Mouse (Mus musculus) ES-E14 (cell line): ENCODE measurements around the gene Rasl10b. TPM values are rescaled to one million over a fixed set of nuclear protein-coding genes. Genes with fewer than 3 reads are reported as not detected.

Source experiments
- DNase-seq: peaks from one replicate; pipeline ENCODE4 v3.0.0-alpha.2; 2013; ENCODE audit warnings: low read depth, low spot score
- H3K27ac ChIP-seq: 2 replicates; pipeline ENCODE4 v1.5.1; 2012; ENCODE audit warnings: low read depth, mild to moderate bottlenecking, low read length, moderate library complexity, mixed read lengths; ENCODE audit not compliant: poor library complexity, insufficient read depth, severe bottlenecking
- H3K36me3 ChIP-seq: 2 replicates; pipeline ENCODE4 v1.6.1; 2012; ENCODE audit warnings: mild to moderate bottlenecking, low read length, moderate library complexity, mixed read lengths; ENCODE audit not compliant: control insufficient read depth, poor library complexity, insufficient read depth, severe bottlenecking
- H3K4me1 ChIP-seq, 2 experiments: fragments of 150-350 bp in 1 of 2; sonication (generic) in 1 of 2; 2 replicates each; pipeline ENCODE4 v1.6.1; 2012; ENCODE audit warnings: low read length in 2 of 2, mild to moderate bottlenecking in 1 of 2, mixed read lengths in 1 of 2; ENCODE audit not compliant: control insufficient read depth in 2 of 2, insufficient read depth in 2 of 2, poor library complexity in 1 of 2
- H3K4me3 ChIP-seq, 2 experiments: fragments of 150-350 bp in 1 of 2; sonication (generic) in 1 of 2; 2 replicates each; pipeline ENCODE4 v1.5.1; 2012; ENCODE audit warnings: low read length in 2 of 2, low read depth in 1 of 2, mild to moderate bottlenecking in 1 of 2, mixed read lengths in 1 of 2; ENCODE audit not compliant: insufficient read depth in 1 of 2, poor library complexity in 1 of 2, severe bottlenecking in 1 of 2
- H3K9ac ChIP-seq: 2 replicates; pipeline ENCODE4 v1.6.1; 2012; ENCODE audit warnings: low read depth, mild to moderate bottlenecking, low read length, mixed read lengths; ENCODE audit not compliant: poor library complexity, insufficient read depth, severe bottlenecking
- H3K9me3 ChIP-seq: fragments of 150-350 bp; sonication (generic); 2 replicates; pipeline ENCODE4 v1.6.1; 2012; ENCODE audit warnings: low read depth, mild to moderate bottlenecking, low read length; ENCODE audit not compliant: control insufficient read depth, insufficient read depth
- CHD2 ChIP-seq: IDR thresholded peaks from 2 replicates; pipeline ENCODE4 v1.6.1; 2014; ENCODE audit warnings: mild to moderate bottlenecking, low read depth, low read length, inconsistent platforms
- HCFC1 ChIP-seq: IDR thresholded peaks from 2 replicates; pipeline ENCODE4 v1.6.1; 2012; ENCODE audit warnings: low read length, inconsistent platforms, borderline replicate concordance; ENCODE audit not compliant: insufficient read depth
- MAFK ChIP-seq: IDR thresholded peaks from 2 replicates; pipeline ENCODE4 v1.6.1; 2014; ENCODE audit warnings: mild to moderate bottlenecking, low read depth, low read length, inconsistent platforms; ENCODE audit not compliant: insufficient read depth
- ZC3H11A ChIP-seq: IDR thresholded peaks from 2 replicates; pipeline ENCODE4 v1.6.1; 2012; ENCODE audit warnings: low read depth, mild to moderate bottlenecking, inconsistent platforms, low read length, borderline replicate concordance
- ZNF384 ChIP-seq: IDR thresholded peaks from 2 replicates; pipeline ENCODE4 v1.6.1; 2012; ENCODE audit warnings: low read depth, low read length, inconsistent platforms
- in situ Hi-C, 2 experiments: fragments of 600-800 bp; cut with MboI; formaldehyde crosslinking; loops; one replicate each; pipeline ENCODE4 v1.15.1; 2025; ENCODE audit warnings: low sequenced_read_pairs in 2 of 2, inconsistent platforms in 1 of 2; ENCODE audit not compliant: unreplicated experiment in 2 of 2
- total RNA-seq: library from RNA; depleted of rRNA; stranded (reverse); fragments of 300-350 nt; gene quantifications from 2 replicates; pipeline ENCODE4 v1.2.3, GENCODE M21; 2012

Gene Rasl10b
- total RNA-seq, 1 experiment: 1.9 TPM

DNA sequence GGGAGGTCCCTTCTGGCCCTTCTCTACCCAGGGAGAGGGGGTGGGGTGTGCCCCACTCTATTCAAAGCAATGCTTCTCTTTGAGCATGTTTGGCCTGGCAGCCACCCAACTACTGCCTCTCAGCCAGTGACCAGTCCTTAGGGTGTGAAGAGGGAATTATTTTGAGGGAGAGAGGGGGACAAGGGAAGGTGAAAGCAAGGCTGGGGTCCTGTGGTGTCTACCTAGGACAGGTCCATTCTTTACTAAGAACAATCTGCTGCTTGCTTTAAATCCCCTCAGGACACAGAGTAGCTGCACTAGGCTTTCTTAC, 39.9 kb downstream of the Rasl10b start:
- no peaks in the 10 kb centered on the region for H3K36me3 ChIP-seq
- H3K9ac ChIP-seq: no peak overlapping the region
- in situ Hi-C loops: no loop called here
- no peak overlapping the region for H3K4me3 ChIP-seq
- H3K27ac ChIP-seq: peak overlapping the region; percentile 3; the same call in 1 of the 2 replicates
- H3K9me3 ChIP-seq: no peaks in the 10 kb centered on the region
- no peak for TF ChIP-seq CHD2
- no peak for TF ChIP-seq MAFK
- no peak for TF ChIP-seq HCFC1
- TF ChIP-seq ZNF384: no peak
- TF ChIP-seq ZC3H11A: no peak
- no peak for DNase-seq
- peaks cover 4 to 24% of the 10 kb centered on the region in 2 experiments for H3K4me1 ChIP-seq

DNA sequence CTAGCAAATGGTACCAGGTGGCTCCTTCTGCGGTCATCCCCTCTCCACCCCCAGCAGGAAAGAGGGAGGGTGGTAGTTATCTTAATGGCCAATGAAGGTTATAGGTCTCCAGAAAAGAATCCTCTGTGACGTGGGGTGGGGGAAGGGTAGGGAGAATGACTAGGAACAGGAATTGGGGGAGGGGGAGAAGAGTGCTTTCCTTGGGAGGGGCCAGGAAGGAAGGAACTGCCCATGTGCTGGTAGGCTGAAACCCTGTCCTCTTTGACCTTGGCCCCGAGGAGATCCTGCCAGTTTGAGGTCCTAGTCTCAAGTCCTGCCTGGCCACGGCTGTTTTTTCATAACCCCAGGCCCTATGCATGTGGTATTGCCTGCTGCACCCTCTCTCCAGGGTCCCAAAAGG, 40.4 kb downstream of the Rasl10b start:
- Histone ChIP-seq H3K27ac (peak overlapping the region; percentile 70; the same call in 1 of the 2 replicates), H3K4me3 (no peak overlapping the region), H3K9me3 (no peaks in the 10 kb centered on the region), H3K4me1 (peaks cover 4 to 21% of the 10 kb centered on the region in 2 experiments), H3K36me3 (no peaks in the 10 kb centered on the region), H3K9ac (peak overlapping the region; percentile 61)
- TF ChIP-seq CHD2 (no peak), ZC3H11A (no peak), ZNF384 (no peak), MAFK (no peak), HCFC1 (no peak)
- DNase-seq: no peak
- in situ Hi-C loops: no loop called here

DNA sequence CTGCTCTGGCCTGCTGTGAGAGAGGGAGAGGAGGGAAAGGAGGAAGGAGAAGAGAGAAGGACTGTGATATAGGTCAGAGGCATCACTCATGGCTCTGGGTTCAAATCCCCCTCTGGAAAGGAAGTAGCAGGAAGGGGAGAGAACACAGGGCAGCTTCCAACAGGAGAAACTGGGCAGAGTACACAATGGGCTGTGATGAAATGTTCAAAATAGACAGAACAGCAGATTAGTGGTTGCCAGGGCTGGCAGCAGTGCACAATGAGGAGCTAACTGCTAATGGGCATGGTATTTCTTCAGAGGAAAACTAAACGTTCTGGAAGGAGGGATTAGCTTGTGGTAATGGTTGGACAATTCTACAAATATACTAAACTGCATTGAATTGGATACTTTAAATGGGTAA, 41.6 kb downstream of the Rasl10b start:
- in situ Hi-C loops: no loop called here
- H3K36me3 ChIP-seq: no peaks in the 10 kb centered on the region
- DNase-seq: no peak
- H3K4me1 ChIP-seq: peaks cover 4 to 23% of the 10 kb centered on the region in 2 experiments
- no peak overlapping the region for H3K27ac ChIP-seq
- no peak overlapping the region for H3K4me3 ChIP-seq
- H3K9ac ChIP-seq: no peak overlapping the region
- TF ChIP-seq MAFK (no peak), HCFC1 (no peak), ZNF384 (no peak), CHD2 (no peak), ZC3H11A (no peak)
- H3K9me3 ChIP-seq: no peaks in the 10 kb centered on the region

DNA sequence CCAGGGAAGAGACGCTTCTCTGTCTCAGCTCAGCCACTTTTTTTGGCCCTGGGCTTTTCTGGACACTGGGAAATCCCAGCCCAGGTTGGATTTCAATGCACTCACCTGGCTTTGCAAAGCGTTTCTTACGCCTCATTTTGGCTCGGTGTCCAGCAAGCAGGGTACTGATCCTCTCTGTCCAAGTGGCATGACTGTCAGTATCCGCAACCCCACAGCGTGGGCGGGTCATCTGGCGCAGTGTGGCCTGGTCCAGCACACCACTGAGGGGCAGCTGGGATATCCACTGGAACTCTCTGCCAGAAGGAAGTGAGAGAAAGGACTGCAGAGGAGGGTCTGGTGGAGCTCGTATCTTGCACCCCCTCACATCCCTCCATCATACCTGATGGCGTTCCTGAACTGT, 42.3 kb downstream of the Rasl10b start:
- Histone ChIP-seq H3K27ac (no peak overlapping the region), H3K9ac (peak overlapping the region; percentile 34; the same call in 1 of the 2 replicates), H3K36me3 (no peaks in the 10 kb centered on the region), H3K4me3 (peak overlapping the region; percentile 10 to 40; a peak in 1 of 4 replicates), H3K9me3 (no peaks in the 10 kb centered on the region), H3K4me1 (peaks cover 4 to 23% of the 10 kb centered on the region in 2 experiments)
- in situ Hi-C loops: no loop called here
- no peak for TF ChIP-seq MAFK
- no peak for TF ChIP-seq CHD2
- TF ChIP-seq ZC3H11A: no peak
- TF ChIP-seq HCFC1: no peak
- TF ChIP-seq ZNF384: no peak
- DNase-seq: no peak

DNA sequence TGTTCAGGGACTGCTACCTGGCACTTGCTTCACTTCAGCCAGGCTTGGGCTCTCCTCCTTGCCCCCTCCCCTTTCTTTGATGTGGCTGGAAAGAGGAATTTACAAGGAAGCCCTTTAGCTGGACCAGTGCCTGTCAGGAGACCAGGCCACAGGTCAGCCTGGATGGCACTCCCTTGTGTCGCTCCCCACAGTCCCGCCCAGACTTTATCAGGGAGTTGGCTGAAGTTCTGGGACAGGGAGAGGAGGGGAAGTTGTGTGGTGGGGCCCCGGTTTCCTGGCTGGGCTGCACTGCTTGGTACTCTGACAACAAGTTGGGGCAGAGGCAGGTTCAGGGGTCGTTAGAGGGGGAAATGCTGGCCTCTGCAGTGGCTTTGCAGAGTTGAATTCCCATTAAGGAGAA, 45.6 kb downstream of the Rasl10b start:
- Histone ChIP-seq H3K36me3 (no peaks in the 10 kb centered on the region), H3K9ac (no peak overlapping the region), H3K4me3 (no peak overlapping the region), H3K9me3 (no peaks in the 10 kb centered on the region), H3K4me1 (peaks cover 0 to 6% of the 10 kb centered on the region in 2 experiments; a peak in 1 of 4 replicates), H3K27ac (no peak overlapping the region)
- DNase-seq: no peak
- TF ChIP-seq ZNF384 (no peak), HCFC1 (no peak), MAFK (no peak), CHD2 (no peak), ZC3H11A (no peak)
- in situ Hi-C loops: no loop called here
